8 mouse cellular contexts compared by ENCODE assay signal in genomic region chr10:83649037-83649436, GRCm38 (mm10). TPM values are rescaled to one million over a fixed set of nuclear protein-coding genes. Genes with fewer than 3 reads are reported as not detected.
DNase-seq lines count a peak whose midpoint lies in the region; ATAC-seq and TF ChIP-seq lines count a peak whose summit lies in the region.

No protein-coding gene starts in this region.

- H3K36me3 ChIP-seq in embryonic facial prominence, embryonic 12.5 days: no peaks in the 10 kb centered on the region
- no peaks in the 10 kb centered on the region for H3K36me3 ChIP-seq in intestine, embryonic 16.5 days (ENCODE audit: control insufficient read depth, insufficient read depth, low read length)
- H3K36me3 ChIP-seq in midbrain, postnatal 0 days (ENCODE audit: insufficient read depth, low read length): no peaks in the 10 kb centered on the region

- peak overlapping the region; percentile 77 for H3K9ac ChIP-seq in embryonic facial prominence, embryonic 12.5 days
- peak overlapping the region; percentile 87 for H3K9ac ChIP-seq in intestine, embryonic 16.5 days (ENCODE audit: low read depth, low read length)
- H3K9ac ChIP-seq in midbrain, postnatal 0 days (replicated peaks; ENCODE audit: low read length, poor library complexity, severe bottlenecking): peak overlapping the region; percentile 62

- H3K4me2 ChIP-seq in embryonic facial prominence, embryonic 12.5 days (replicated peaks): peak overlapping the region; percentile 72
- peak overlapping the region; percentile 89 for H3K4me2 ChIP-seq in intestine, embryonic 16.5 days (ENCODE audit: low read depth, low read length)
- H3K4me2 ChIP-seq in midbrain, postnatal 0 days (ENCODE audit: low read depth, low read length, poor library complexity, severe bottlenecking): peak overlapping the region; percentile 64

- peak; percentile 27 for DNase-seq in kidney, adult 9 months
- no peak for DNase-seq in kidney, adult 11 months
- DNase-seq in midbrain, postnatal 0 days (ENCODE audit: low spot score): no peak
- DNase-seq in layer of hippocampus, adult 9-11 months: no peak
- no peak for DNase-seq in spleen, postnatal 4 days (ENCODE audit: low spot score in 2 of 2)

- peak overlapping the region; percentile 81 for H3K4me3 ChIP-seq in embryonic facial prominence, embryonic 12.5 days
- H3K4me3 ChIP-seq in intestine, embryonic 16.5 days (ENCODE audit: low read length): peak overlapping the region; percentile 87
- peak overlapping the region; percentile 63 for H3K4me3 ChIP-seq in midbrain, postnatal 0 days (ENCODE audit: low read depth, low read length)

- H3K27ac ChIP-seq in embryonic facial prominence, embryonic 12.5 days: 0 out of 2 replicates have a peak overlapping the region, but pooled peaks have one; percentile 69
- no peak overlapping the region; the same call in 1 of the 2 replicates for H3K27ac ChIP-seq in intestine, embryonic 16.5 days (ENCODE audit: low read length)
- H3K27ac ChIP-seq in midbrain, postnatal 0 days (ENCODE audit: low read depth, low read length): peak overlapping the region; percentile 60; the same call in 1 of the 2 replicates

- ATAC-seq in embryonic facial prominence, embryonic 12.5 days (ENCODE audit: insufficient number of reproducible peaks, insufficient read depth, low FRiP score, low TSS enrichment): 0 out of 2 replicates have a peak, but pooled peaks have one; percentile 29
- no peak for ATAC-seq in intestine, embryonic 16.5 days
- ATAC-seq in midbrain, postnatal 0 days (ENCODE audit: low FRiP score): no peak; the same call in none of the 2 replicates
- ATAC-seq in monocyte, adult 5-6 weeks (replicated peaks; ENCODE audit: insufficient number of reproducible peaks, low FRiP score, low TSS enrichment, poor library complexity, severe bottlenecking): no peak

- no peak for TF ChIP-seq CTCF in midbrain, postnatal 0 days (IDR thresholded peaks at IDR 0.05)

- H3K9me3 ChIP-seq in embryonic facial prominence, embryonic 12.5 days: 0 out of 2 replicates have a peak, but pooled peaks cover 4% of the 10 kb centered on the region
- 0 out of 2 replicates have a peak, but pooled peaks cover 4% of the 10 kb centered on the region for H3K9me3 ChIP-seq in intestine, embryonic 16.5 days (ENCODE audit: control insufficient read depth, low read length)
- H3K9me3 ChIP-seq in midbrain, postnatal 0 days (ENCODE audit: low read length): no peaks in the 10 kb centered on the region

- no peaks in the 10 kb centered on the region for H3K27me3 ChIP-seq in embryonic facial prominence, embryonic 12.5 days
- no peaks in the 10 kb centered on the region for H3K27me3 ChIP-seq in intestine, embryonic 16.5 days (replicated peaks; ENCODE audit: control insufficient read depth, insufficient read depth, low read length)
- no peaks in the 10 kb centered on the region for H3K27me3 ChIP-seq in midbrain, postnatal 0 days (ENCODE audit: insufficient read depth, low read length)

- WGBS in embryonic facial prominence, embryonic 12.5 days: 28% methylated on average over 6 of the region's 6 CpGs
- WGBS in intestine, embryonic 16.5 days: 27% methylated on average over 6 of the region's 6 CpGs
- 33% methylated on average over 6 of the region's 6 CpGs for WGBS in midbrain, postnatal 0 days

- peaks cover 23% of the 10 kb centered on the region for H3K4me1 ChIP-seq in embryonic facial prominence, embryonic 12.5 days
- H3K4me1 ChIP-seq in intestine, embryonic 16.5 days (ENCODE audit: control insufficient read depth, insufficient read depth, low read length): peaks cover 18% of the 10 kb centered on the region
- peaks cover 3% of the 10 kb centered on the region for H3K4me1 ChIP-seq in midbrain, postnatal 0 days (ENCODE audit: insufficient read depth, low read length)

RNA-seq across cellular contexts. Expression of gene Appl2, which starts 0.5 kb away (rescaled TPM):
- 68.8 and 71.4 TPM in 2 replicates for polyA plus RNA-seq in embryonic facial prominence, embryonic 12.5 days (2016; fragmentation: Nextera tagmentation; extraction: Ambion mirVana)
- polyA plus RNA-seq in intestine, embryonic 16.5 days (2015; fragmentation: Nextera tagmentation; extraction: Ambion mirVana): 50.4 and 53.0 TPM in 2 replicates
- 54.5 and 57.4 TPM in 2 replicates for total RNA-seq in midbrain, postnatal 0 days (2014; rRNA removed)
- polyA plus RNA-seq in midbrain, postnatal 0 days (2015; fragmentation: Nextera tagmentation; extraction: Ambion mirVana): 40.7 and 42.1 TPM in 2 replicates
- 67.6 to 78.1 TPM (median 77.7 TPM) in 3 replicates for total RNA-seq in monocyte, adult 5-6 weeks (2017)
